Mouse (Mus musculus): Measurements from ENCODE around the gene Acadm. TPM values are rescaled to one million over a fixed set of nuclear protein-coding genes. Genes with fewer than 3 reads are reported as not detected.

Gene Acadm
- polyA plus RNA-seq, 1 experiment from 2014 or later: 160 TPM

DNA sequence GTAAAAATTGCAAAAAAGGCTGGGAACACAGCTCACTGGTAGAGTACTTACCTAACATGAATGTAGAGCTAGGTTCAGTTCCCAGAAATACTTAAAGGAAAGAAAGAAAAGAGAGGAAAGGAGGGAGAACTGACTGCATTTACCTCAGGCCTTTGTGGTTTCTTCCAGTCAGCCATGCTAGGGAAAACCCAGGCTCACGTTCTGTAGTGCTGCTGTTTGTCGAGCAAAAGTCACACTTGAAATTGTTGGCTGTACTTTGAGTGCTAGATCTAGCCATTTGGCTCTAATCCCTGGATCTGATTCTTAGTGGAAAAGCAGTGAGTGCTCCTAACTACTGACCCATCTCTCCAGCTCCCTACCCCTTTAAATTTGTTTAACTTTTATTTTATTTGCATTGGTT lies 3.7 kb upstream of the Acadm start:
- WGBS (ENCODE audit: insufficient replicate concordance): 55% methylated on average over 2 of the region's 2 CpGs

DNA sequence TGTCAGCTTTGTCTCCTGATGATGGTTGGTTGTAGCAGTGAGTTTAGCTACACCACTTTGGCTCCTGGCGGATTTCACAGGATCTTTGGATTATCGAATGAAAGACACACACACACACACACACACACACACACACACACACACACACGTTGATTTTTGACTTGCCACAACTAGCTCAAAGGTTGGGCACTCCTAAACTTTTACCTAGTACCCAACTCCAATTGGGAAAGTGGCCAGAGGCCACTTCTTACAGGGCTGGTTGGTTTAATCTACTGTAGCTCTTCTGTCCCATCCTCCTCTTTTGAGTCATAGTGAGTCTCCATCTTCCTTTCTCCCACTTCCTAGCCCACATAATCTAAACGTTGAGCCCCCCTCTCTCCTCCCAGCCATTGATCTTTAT lies 2.8 kb upstream of the Acadm start:
- no peak overlapping the region for H3K4me2 ChIP-seq
- no peak for ATAC-seq (replicated peaks; ENCODE audit: insufficient number of reproducible peaks, low FRiP score, low TSS enrichment)
- H3K4me1 ChIP-seq (ENCODE audit: control insufficient read depth, insufficient read depth, low read length): peaks cover 4% of the 10 kb centered on the region; the same call in 1 of the 2 replicates
- H3K36me3 ChIP-seq (ENCODE audit: control insufficient read depth, insufficient read depth, low read length): no peaks in the 10 kb centered on the region
- WGBS (ENCODE audit: insufficient replicate concordance): 76% methylated on average over 4 of the region's 4 CpGs
- no peaks in the 10 kb centered on the region for H3K9me3 ChIP-seq (replicated peaks; ENCODE audit: control insufficient read depth, low read length)
- no peak overlapping the region for H3K27ac ChIP-seq (ENCODE audit: low read depth, low read length)
- H3K27me3 ChIP-seq (ENCODE audit: control insufficient read depth, insufficient read depth, low read length): no peaks in the 10 kb centered on the region
- H3K4me3 ChIP-seq (ENCODE audit: low read depth, low read length): no peak overlapping the region
- no peak overlapping the region for H3K9ac ChIP-seq (ENCODE audit: low read depth, low read length)

More for the DNA sequence above, 3.7 kb upstream of the Acadm start:
- Histone ChIP-seq H3K27ac (ENCODE audit: low read depth, low read length) (no peak overlapping the region), H3K9me3 (replicated peaks; ENCODE audit: control insufficient read depth, low read length) (no peaks in the 10 kb centered on the region), H3K4me3 (ENCODE audit: low read depth, low read length) (no peak overlapping the region), H3K4me2 (no peak overlapping the region), H3K27me3 (ENCODE audit: control insufficient read depth, insufficient read depth, low read length) (no peaks in the 10 kb centered on the region), H3K36me3 (ENCODE audit: control insufficient read depth, insufficient read depth, low read length) (no peaks in the 10 kb centered on the region), H3K9ac (ENCODE audit: low read depth, low read length) (no peak overlapping the region), H3K4me1 (ENCODE audit: control insufficient read depth, insufficient read depth, low read length) (peaks cover under 1% of the 10 kb centered on the region; the same call in 1 of the 2 replicates)
- no peak for ATAC-seq (replicated peaks; ENCODE audit: insufficient number of reproducible peaks, low FRiP score, low TSS enrichment)

DNA sequence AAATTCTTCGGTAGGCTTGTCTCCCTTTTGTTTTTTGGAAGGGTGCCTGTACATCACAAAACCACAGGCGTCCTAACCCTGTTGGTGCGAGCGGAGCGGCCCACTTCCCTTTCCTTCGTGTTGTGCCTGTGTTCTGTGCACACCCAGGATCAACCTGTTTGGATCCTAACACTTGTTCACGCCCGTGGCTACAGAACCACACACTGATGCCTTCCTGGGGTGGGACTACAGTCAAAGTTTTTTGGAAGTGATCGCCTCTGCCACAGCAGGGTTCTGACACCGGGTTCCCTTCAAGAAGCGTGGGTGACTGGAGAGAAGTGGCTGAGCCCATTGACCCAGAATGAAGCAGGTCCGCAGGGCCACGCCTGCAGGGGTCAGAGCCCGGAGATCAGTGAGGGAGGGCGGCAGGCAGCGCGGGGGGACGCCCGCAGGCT lies 514 bp downstream of the Acadm start:
- peak overlapping the region; percentile 72 for H3K4me3 ChIP-seq (ENCODE audit: low read depth, low read length)
- ATAC-seq (replicated peaks; ENCODE audit: insufficient number of reproducible peaks, low FRiP score, low TSS enrichment): peak; percentile 14; the same call in 1 of the 2 replicates
- no peaks in the 10 kb centered on the region; the same call in 1 of the 2 replicates for H3K36me3 ChIP-seq (ENCODE audit: control insufficient read depth, insufficient read depth, low read length)
- no peaks in the 10 kb centered on the region for H3K9me3 ChIP-seq (replicated peaks; ENCODE audit: control insufficient read depth, low read length)
- peak overlapping the region; percentile 90 for H3K27ac ChIP-seq (ENCODE audit: low read depth, low read length)
- peaks cover 9% of the 10 kb centered on the region for H3K4me1 ChIP-seq (ENCODE audit: control insufficient read depth, insufficient read depth, low read length)
- H3K27me3 ChIP-seq (ENCODE audit: control insufficient read depth, insufficient read depth, low read length): no peaks in the 10 kb centered on the region
- peak overlapping the region; percentile 76 for H3K4me2 ChIP-seq
- peak overlapping the region; percentile 81 for H3K9ac ChIP-seq (ENCODE audit: low read depth, low read length)
- 2% methylated on average over 19 of the region's 19 CpGs for WGBS (ENCODE audit: insufficient replicate concordance)

DNA sequence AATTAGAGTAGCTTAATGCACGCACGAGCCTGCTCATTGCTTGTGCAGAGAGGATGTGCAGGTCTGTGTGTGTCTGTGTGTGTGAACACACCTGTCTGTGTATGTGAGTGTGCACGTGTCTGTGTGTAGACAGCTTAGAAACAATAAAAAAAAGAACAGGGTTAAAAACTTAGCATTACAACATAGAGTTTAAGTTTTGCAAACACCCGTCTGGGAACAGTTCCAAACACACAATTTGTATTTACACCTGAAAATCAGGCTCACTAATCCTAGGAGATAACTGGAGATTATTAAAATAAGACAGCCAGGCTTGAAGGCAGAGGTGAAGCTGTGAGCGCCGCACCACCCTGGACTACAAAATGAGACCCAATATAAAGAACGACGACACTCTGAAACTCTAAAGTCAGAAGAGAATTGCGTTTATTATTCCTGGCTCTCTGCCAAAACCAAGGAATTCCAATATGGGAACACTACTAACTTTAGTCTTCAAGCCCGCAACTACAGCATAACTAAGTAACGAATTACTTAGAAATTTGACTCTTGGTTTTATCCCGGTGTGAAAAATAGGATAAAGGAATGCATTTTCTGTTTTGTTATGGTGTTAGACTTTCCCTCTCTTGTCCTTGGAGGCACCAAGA lies 1.3 kb downstream of the Acadm start:
- peaks cover 9% of the 10 kb centered on the region for H3K4me1 ChIP-seq (ENCODE audit: control insufficient read depth, insufficient read depth, low read length)
- peaks cover 3% of the 10 kb centered on the region; the same call in 1 of the 2 replicates for H3K36me3 ChIP-seq (ENCODE audit: control insufficient read depth, insufficient read depth, low read length)
- no peaks in the 10 kb centered on the region for H3K27me3 ChIP-seq (ENCODE audit: control insufficient read depth, insufficient read depth, low read length)
- H3K9ac ChIP-seq (ENCODE audit: low read depth, low read length): peak overlapping the region; percentile 81
- H3K27ac ChIP-seq (ENCODE audit: low read depth, low read length): peak overlapping the region; percentile 90; the same call in 1 of the 2 replicates
- peak overlapping the region; percentile 76 for H3K4me2 ChIP-seq
- WGBS (ENCODE audit: insufficient replicate concordance): 41% methylated on average over 12 of the region's 12 CpGs
- no peak for ATAC-seq (replicated peaks; ENCODE audit: insufficient number of reproducible peaks, low FRiP score, low TSS enrichment)
- H3K4me3 ChIP-seq (ENCODE audit: low read depth, low read length): peak overlapping the region; percentile 72
- no peaks in the 10 kb centered on the region for H3K9me3 ChIP-seq (replicated peaks; ENCODE audit: control insufficient read depth, low read length)

DNA sequence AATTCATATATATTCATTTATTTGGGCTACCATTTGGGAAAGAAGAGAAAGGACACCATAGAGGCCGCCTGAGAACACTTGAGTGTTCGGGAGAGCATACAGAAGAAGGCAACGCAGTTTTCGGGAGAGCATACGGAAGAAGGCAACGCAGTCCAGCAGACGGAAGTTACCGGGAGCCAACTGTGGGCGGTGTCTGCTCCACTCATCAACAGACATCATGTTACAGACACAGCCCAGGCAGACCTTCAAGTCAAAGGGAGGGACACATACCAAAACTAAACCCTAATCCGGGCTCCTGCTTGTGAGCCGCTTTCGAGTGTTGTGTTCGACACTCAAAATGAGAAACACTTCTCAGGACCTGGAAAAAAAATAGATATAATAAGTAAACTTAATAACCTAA lies 2.8 kb downstream of the Acadm start:
- Histone ChIP-seq H3K4me2 (no peak overlapping the region), H3K4me1 (ENCODE audit: control insufficient read depth, insufficient read depth, low read length) (peaks cover 9% of the 10 kb centered on the region), H3K9ac (ENCODE audit: low read depth, low read length) (no peak overlapping the region), H3K27ac (ENCODE audit: low read depth, low read length) (no peak overlapping the region), H3K4me3 (ENCODE audit: low read depth, low read length) (no peak overlapping the region), H3K9me3 (replicated peaks; ENCODE audit: control insufficient read depth, low read length) (no peaks in the 10 kb centered on the region), H3K27me3 (ENCODE audit: control insufficient read depth, insufficient read depth, low read length) (no peaks in the 10 kb centered on the region), H3K36me3 (ENCODE audit: control insufficient read depth, insufficient read depth, low read length) (peaks cover 5% of the 10 kb centered on the region)
- 92% methylated on average over 13 of the region's 13 CpGs for WGBS (ENCODE audit: insufficient replicate concordance)
- ATAC-seq (replicated peaks; ENCODE audit: insufficient number of reproducible peaks, low FRiP score, low TSS enrichment): no peak

DNA sequence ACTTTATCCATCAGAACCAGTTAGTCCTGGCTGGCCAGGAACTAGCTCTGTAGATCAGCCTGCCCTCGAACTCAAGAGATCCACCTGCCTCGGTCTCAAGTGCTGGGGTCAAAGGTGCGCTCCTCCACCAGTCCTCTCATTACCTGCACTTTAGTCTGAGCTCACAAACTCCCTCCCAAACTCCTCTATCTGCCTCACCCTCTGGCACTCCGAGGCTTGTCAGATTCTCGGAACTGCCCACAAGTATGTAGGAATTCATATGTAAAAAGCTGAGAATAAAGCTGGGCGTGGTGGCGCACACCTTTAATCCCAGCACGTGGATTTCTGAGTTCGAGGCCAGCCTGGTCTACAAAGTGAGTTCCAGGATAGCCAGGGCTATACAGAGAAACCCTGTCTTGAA lies 3.9 kb downstream of the Acadm start:
- H3K36me3 ChIP-seq (ENCODE audit: control insufficient read depth, insufficient read depth, low read length): peaks cover 5% of the 10 kb centered on the region
- H3K27me3 ChIP-seq (ENCODE audit: control insufficient read depth, insufficient read depth, low read length): no peaks in the 10 kb centered on the region
- H3K4me3 ChIP-seq (ENCODE audit: low read depth, low read length): no peak overlapping the region
- peaks cover 11% of the 10 kb centered on the region for H3K4me1 ChIP-seq (ENCODE audit: control insufficient read depth, insufficient read depth, low read length)
- H3K9me3 ChIP-seq (replicated peaks; ENCODE audit: control insufficient read depth, low read length): no peaks in the 10 kb centered on the region
- 83% methylated on average over 9 of the region's 9 CpGs for WGBS (ENCODE audit: insufficient replicate concordance)
- no peak overlapping the region for H3K9ac ChIP-seq (ENCODE audit: low read depth, low read length)
- ATAC-seq (replicated peaks; ENCODE audit: insufficient number of reproducible peaks, low FRiP score, low TSS enrichment): no peak
- no peak overlapping the region for H3K4me2 ChIP-seq
- H3K27ac ChIP-seq (ENCODE audit: low read depth, low read length): no peak overlapping the region

DNA sequence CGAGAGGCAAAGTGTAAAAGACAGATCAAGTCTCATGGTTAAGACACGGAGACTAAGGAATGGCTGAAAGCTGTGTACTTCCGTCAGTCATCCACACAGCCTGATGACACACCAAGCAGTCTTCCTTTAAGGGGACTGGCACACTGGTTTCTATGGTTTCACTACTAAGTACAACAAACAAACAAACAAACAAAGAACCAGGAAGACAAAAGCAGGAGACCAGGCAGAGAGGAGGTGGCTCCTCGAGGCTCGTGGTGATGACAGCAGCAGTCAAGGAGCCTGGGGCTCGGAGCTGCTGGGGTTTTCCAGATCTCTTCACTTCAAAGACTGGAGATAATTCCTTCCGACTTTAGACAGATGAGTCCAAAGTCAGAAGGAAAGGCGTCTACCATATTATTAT lies 4.4 kb downstream of the Acadm start:
- no peak overlapping the region for H3K9ac ChIP-seq (ENCODE audit: low read depth, low read length)
- H3K36me3 ChIP-seq (ENCODE audit: control insufficient read depth, insufficient read depth, low read length): peaks cover 5% of the 10 kb centered on the region
- no peak overlapping the region for H3K4me2 ChIP-seq
- WGBS (ENCODE audit: insufficient replicate concordance): 54% methylated on average over 8 of the region's 8 CpGs
- H3K4me3 ChIP-seq (ENCODE audit: low read depth, low read length): no peak overlapping the region
- peaks cover 11% of the 10 kb centered on the region for H3K4me1 ChIP-seq (ENCODE audit: control insufficient read depth, insufficient read depth, low read length)
- H3K27me3 ChIP-seq (ENCODE audit: control insufficient read depth, insufficient read depth, low read length): no peaks in the 10 kb centered on the region
- no peaks in the 10 kb centered on the region for H3K9me3 ChIP-seq (replicated peaks; ENCODE audit: control insufficient read depth, low read length)
- H3K27ac ChIP-seq (ENCODE audit: low read depth, low read length): no peak overlapping the region
- no peak for ATAC-seq (replicated peaks; ENCODE audit: insufficient number of reproducible peaks, low FRiP score, low TSS enrichment)

DNA sequence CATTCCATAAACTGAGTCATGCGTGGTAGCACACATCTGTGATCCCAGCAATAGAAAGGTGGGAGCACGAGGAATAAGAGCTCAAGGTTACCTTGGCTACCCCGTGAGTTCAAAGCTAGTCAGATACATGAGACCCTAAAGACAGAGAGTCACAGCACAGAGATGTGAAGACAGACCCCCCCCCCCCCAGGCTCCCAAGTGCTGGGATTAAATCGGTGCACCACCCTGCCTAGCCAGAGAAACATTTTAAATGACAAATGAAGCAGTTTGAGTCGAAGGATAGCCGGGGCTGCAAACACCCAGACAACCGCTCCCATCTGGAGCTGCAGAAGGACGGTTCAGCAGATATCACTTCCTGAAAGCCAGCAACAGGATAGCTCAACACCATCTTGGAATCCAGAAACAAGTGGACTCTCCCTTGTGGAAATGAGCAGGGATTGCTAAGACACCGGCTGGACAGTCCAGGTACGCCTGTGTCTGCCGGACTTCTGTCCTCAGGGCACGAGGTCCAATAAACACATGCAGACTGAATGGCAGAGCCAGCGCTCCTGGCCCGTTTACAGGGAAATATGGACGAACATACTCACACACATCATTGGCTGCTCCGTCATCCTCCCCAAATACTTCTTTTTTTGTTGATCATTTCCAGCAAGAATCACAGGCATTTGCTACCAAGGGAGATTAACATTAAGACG lies 7.2 kb downstream of the Acadm start:
- Histone ChIP-seq H3K9me3 (replicated peaks; ENCODE audit: control insufficient read depth, low read length) (no peaks in the 10 kb centered on the region), H3K9ac (ENCODE audit: low read depth, low read length) (no peak overlapping the region), H3K27ac (ENCODE audit: low read depth, low read length) (no peak overlapping the region), H3K36me3 (ENCODE audit: control insufficient read depth, insufficient read depth, low read length) (peaks cover 18% of the 10 kb centered on the region), H3K4me3 (ENCODE audit: low read depth, low read length) (no peak overlapping the region), H3K4me2 (no peak overlapping the region), H3K4me1 (ENCODE audit: control insufficient read depth, insufficient read depth, low read length) (peaks cover 7% of the 10 kb centered on the region; the same call in 1 of the 2 replicates), H3K27me3 (ENCODE audit: control insufficient read depth, insufficient read depth, low read length) (no peaks in the 10 kb centered on the region)
- 88% methylated on average over 17 of the region's 17 CpGs for WGBS (ENCODE audit: insufficient replicate concordance)
- ATAC-seq (replicated peaks; ENCODE audit: insufficient number of reproducible peaks, low FRiP score, low TSS enrichment): no peak
